Mouse (Mus musculus) stomach, embryonic 15.5 days (tissue): Measurements from ENCODE around the gene Vax1. TPM values are rescaled to one million over a fixed set of nuclear protein-coding genes. Genes with fewer than 3 reads are reported as not detected.
A peak's percentile ranks its signal among the peaks of the same experiment; 100 is the strongest.

Experiments used
- ATAC-seq: fragments of 200-750 bp; cut with Nextera tagmentation; 2 replicates; pipeline ENCODE4 v1.8.0; 2017; ENCODE audit warnings: low read depth, moderate number of reproducible peaks, moderate TSS enrichment; ENCODE audit not compliant: insufficient read depth, low FRiP score
- H3K27ac ChIP-seq: fragments of 300-500 bp; sonication (generic); 2 replicates; pipeline ENCODE4 v1.5.1; 2015; ENCODE audit warnings: mild to moderate bottlenecking, inconsistent platforms
- H3K27me3 ChIP-seq: fragments of 300-500 bp; sonication (generic); replicated peaks from 2 replicates; pipeline ENCODE4 v1.6.1; 2015; ENCODE audit warnings: inconsistent platforms
- H3K36me3 ChIP-seq: fragments of 300-500 bp; sonication (generic); 2 replicates; pipeline ENCODE4 v1.6.1; 2015; ENCODE audit warnings: inconsistent platforms
- H3K4me1 ChIP-seq: fragments of 300-500 bp; sonication (generic); 2 replicates; pipeline ENCODE4 v1.6.1; 2015; ENCODE audit warnings: inconsistent platforms
- H3K4me2 ChIP-seq: fragments of 300-500 bp; sonication (generic); 2 replicates; pipeline ENCODE4 v1.6.1; 2015; ENCODE audit warnings: mild to moderate bottlenecking, inconsistent platforms
- H3K4me3 ChIP-seq: fragments of 300-500 bp; sonication (generic); replicated peaks from 2 replicates; pipeline ENCODE4 v1.5.1; 2015; ENCODE audit warnings: inconsistent platforms
- H3K9ac ChIP-seq: fragments of 300-500 bp; sonication (generic); 2 replicates; pipeline ENCODE4 v1.6.1; 2015; ENCODE audit warnings: inconsistent platforms
- H3K9me3 ChIP-seq: fragments of 300-500 bp; sonication (generic); 2 replicates; pipeline ENCODE4 v1.6.1; 2016; ENCODE audit warnings: inconsistent platforms
- WGBS: fragments of 180-500 bp; shearing (Covaris S2); methylation state at CpG from one replicate; pipeline ENCODE4 v1.1.7; 2015; 5-methylcytosine and 5-hydroxymethylcytosine counted together
- polyA plus RNA-seq: library from polyadenylated mRNA; unstranded; fragments of >200 nt; fragmentation: Nextera tagmentation; extraction: Ambion mirVana; gene quantifications from 2 replicates; pipeline ENCODE4 v1.2.1, GENCODE M21; 2015

Vax1 gene
- not detected in 2 replicates for polyA plus RNA-seq

DNA sequence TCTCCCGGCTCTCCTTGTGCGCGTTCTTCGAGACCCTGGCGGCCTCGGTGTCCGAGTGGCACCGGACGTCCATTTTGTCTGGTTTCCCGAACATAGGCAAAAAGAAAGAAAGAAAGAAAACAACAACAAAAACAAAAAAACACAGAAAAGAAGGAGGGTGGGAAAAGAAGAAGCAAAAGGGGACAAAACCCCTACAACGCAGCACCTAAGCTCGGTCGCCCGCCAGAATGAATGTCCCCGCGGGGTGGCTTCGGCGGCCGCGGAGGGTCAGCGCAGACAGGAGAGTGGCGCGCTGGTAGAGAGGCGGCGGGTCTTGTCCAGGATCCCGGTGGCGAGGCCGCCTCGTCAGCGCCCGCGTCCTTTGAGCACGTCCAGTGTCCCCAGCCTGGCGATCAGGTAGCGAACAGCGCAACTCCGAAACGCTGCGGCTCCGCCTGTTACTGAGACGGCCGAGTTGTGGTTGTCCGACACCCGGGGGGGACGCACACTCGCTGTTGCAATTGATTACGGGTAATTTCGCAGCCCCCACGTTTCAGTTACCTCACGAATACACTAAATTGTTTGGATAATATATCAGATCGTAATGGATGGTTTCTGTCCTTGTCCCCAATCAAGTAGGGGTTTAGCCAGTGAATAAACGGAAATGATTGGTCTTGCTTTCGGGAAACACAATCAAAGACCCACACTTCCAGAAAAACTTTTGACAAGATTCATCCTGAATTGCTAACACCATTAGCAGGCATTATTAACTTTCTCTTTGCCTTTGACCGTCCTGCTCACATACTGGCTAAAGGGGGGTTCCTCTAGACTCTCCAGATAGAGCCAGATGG, at the start of gene Vax1:
Gene Vax1, minus strand, starts transcription at position 121 of the 830 bp plus-strand sequence.
- peak within 1 kb of the TSS; percentile 25 for H3K4me3 ChIP-seq
- under 1% methylated on average over 54 of the region's 54 CpGs for WGBS
- peaks cover 94% of the 10 kb centered on the region for H3K27me3 ChIP-seq
- no peaks in the 10 kb centered on the region for H3K36me3 ChIP-seq
- H3K4me1 ChIP-seq = peaks cover 27% of the 10 kb centered on the region
- ATAC-seq = no peak
- H3K27ac ChIP-seq = no peak within 1 kb of the TSS
- peak within 1 kb of the TSS; percentile 44 for H3K4me2 ChIP-seq
- H3K9ac ChIP-seq = no peak within 1 kb of the TSS
- no peaks in the 10 kb centered on the region for H3K9me3 ChIP-seq

- Histone ChIP-seq H3K36me3 (no peaks in the 10 kb centered on the region), H3K4me1 (no peaks in the 10 kb centered on the region), H3K9ac (no peak within 1 kb of the TSS), H3K27me3 (no peaks in the 10 kb centered on the region), H3K9me3 (no peaks in the 10 kb centered on the region), H3K27ac (no peak within 1 kb of the TSS), H3K4me2 (no peak within 1 kb of the TSS), H3K4me3 (no peak within 1 kb of the TSS)
- WGBS = 86% methylated on average over 8 of the region's 8 CpGs
- ATAC-seq = no peak
These were observed 49.1 kb upstream of the Vax1 start, which contains the start of gene Kcnk18 for GRCm38 (mm10) chr19:59218991-59219390. Kcnk18 (plus strand) TSS chr19:59219214.

- WGBS = 72% methylated on average over 3 of the region's 3 CpGs
- Histone ChIP-seq H3K4me1 (no peaks in the 10 kb centered on the region), H3K9me3 (no peaks in the 10 kb centered on the region), H3K36me3 (no peaks in the 10 kb centered on the region), H3K4me3 (no peak overlapping the region), H3K4me2 (no peak overlapping the region), H3K27me3 (no peaks in the 10 kb centered on the region), H3K9ac (no peak overlapping the region), H3K27ac (no peak overlapping the region)
- no peak for ATAC-seq
These were observed 47.0 kb upstream of the Vax1 start for GRCm38 (mm10) chr19:59216891-59217290.

DNA sequence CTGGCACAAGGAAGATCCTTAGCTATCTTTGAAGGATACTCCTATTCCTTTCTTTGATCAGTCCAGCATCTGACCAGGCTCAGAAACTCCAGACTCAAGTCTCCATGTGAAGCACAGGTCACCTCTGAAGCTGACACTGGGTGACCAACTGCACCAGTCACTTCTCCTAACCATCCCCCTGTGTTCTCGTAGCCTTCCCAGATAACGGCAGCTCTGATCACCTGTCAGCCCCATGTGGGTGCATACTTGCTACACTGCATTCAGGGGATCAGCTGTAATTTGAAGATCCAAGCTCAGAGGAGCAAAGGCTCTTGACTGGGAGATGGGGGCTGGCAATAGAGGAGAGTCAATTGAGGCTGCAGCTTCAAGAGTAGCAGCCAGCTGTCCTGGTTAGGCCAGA, 39.1 kb upstream of the Vax1 start:
- H3K9me3 ChIP-seq = no peaks in the 10 kb centered on the region
- no peak overlapping the region for H3K9ac ChIP-seq
- 76% methylated on average over 2 of the region's 2 CpGs for WGBS
- H3K27me3 ChIP-seq = no peaks in the 10 kb centered on the region; the same call in 1 of the 2 replicates
- H3K4me1 ChIP-seq = no peaks in the 10 kb centered on the region
- no peaks in the 10 kb centered on the region for H3K36me3 ChIP-seq
- H3K4me2 ChIP-seq = no peak overlapping the region
- no peak for ATAC-seq
- H3K27ac ChIP-seq = no peak overlapping the region
- H3K4me3 ChIP-seq = no peak overlapping the region

- no peaks in the 10 kb centered on the region; the same call in 1 of the 2 replicates for H3K27me3 ChIP-seq
- H3K27ac ChIP-seq = no peak overlapping the region
- no peaks in the 10 kb centered on the region for H3K9me3 ChIP-seq
- H3K4me1 ChIP-seq = no peaks in the 10 kb centered on the region
- no peak overlapping the region for H3K4me2 ChIP-seq
- ATAC-seq = no peak
- WGBS = 31% methylated on average over 5 of the region's 5 CpGs
- no peaks in the 10 kb centered on the region for H3K36me3 ChIP-seq
- H3K4me3 ChIP-seq = no peak overlapping the region
- H3K9ac ChIP-seq = no peak overlapping the region
These were observed 38.6 kb upstream of the Vax1 start for GRCm38 (mm10) chr19:59208475-59208874.

DNA sequence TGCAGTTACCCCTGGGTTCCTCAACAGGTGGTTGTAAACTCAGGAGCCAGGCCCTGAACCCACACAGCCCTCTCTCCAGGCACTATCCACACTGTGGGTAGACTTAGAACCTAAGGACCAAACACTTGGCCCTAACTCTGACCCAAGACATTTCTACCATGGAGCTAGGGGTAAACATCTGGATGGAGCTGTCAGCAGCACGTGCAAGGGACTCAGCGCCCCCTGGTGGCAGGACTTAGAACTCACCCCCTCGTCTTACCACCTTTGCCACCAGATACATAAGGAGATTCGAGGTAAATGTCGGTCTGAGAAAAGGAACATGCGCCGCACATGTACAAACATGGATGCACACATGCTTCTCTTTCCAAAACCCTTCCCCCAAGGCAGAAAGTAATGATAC, 28.3 kb upstream of the Vax1 start:
- Histone ChIP-seq H3K27ac (no peak overlapping the region), H3K9me3 (no peaks in the 10 kb centered on the region; the same call in 1 of the 2 replicates), H3K4me1 (peaks cover 5% of the 10 kb centered on the region), H3K27me3 (peaks cover 46% of the 10 kb centered on the region), H3K4me2 (no peak overlapping the region), H3K4me3 (no peak overlapping the region), H3K36me3 (no peaks in the 10 kb centered on the region), H3K9ac (no peak overlapping the region)
- 35% methylated on average over 7 of the region's 7 CpGs for WGBS
- ATAC-seq = no peak

DNA sequence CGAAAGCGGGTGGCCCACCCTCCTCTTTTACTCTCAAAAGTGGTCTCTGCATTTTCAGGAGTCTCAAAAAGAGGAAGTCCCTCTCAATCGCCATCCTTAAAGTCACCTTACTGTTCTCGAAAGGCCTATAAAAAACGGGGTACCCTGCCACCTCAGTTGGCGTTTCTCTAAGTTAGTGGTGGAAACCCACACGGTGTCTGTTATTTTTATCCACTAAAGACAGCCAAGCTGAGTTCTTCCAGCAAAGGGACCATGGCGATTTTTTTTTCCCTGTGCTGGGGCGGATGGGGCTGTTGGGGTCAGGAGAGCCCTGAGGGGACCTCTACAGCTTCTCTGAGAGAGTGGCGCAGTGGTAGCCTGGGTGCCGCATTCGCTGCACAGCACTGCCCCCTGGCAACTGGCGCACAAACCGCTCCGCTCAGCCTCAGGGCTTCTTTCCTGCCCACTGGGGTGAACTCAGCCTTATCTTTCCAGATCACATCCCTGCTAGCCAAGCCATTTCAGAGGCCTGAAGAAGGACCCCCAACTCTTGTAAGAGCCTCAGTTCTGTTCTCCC, 26.3 kb upstream of the Vax1 start:
- Histone ChIP-seq H3K36me3 (no peaks in the 10 kb centered on the region), H3K9me3 (no peaks in the 10 kb centered on the region; the same call in 1 of the 2 replicates), H3K4me3 (no peak overlapping the region), H3K27me3 (peaks cover 60% of the 10 kb centered on the region), H3K4me1 (peaks cover 5% of the 10 kb centered on the region), H3K9ac (no peak overlapping the region), H3K27ac (no peak overlapping the region), H3K4me2 (no peak overlapping the region)
- ATAC-seq = peak; percentile 65
- WGBS = 5% methylated on average over 15 of the region's 15 CpGs

DNA sequence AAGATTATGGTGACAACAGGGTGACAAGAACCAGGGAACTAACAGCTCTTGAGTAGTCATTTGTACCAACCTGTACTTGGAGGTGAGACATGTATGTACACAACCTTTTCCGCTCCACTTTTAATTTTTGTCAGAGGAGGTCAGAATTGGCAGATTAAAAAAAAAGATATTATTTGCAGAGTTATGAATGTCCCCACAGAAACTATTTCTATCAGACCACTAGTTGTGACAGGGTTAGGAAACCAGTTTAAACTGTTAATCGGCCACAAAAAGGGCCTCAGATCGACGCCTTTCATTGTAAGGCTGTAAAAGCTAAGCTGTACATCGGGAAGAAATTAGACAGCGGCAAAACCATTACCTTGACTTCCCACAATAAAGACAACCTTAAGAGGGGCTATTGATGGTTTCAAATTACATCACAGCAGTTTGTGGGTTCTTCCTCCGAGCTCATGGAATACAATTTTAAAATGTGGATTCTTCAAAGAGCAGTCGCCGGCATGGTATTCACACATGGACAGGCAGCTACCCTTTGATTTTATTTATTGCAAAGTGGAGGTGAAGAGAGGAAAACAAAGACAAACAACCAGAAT, 25.4 kb upstream of the Vax1 start:
- H3K9ac ChIP-seq = no peak overlapping the region
- H3K4me2 ChIP-seq = no peak overlapping the region
- WGBS = 8% methylated on average over 9 of the region's 9 CpGs
- peaks cover 68% of the 10 kb centered on the region for H3K27me3 ChIP-seq
- H3K9me3 ChIP-seq = no peaks in the 10 kb centered on the region; the same call in 1 of the 2 replicates
- H3K27ac ChIP-seq = no peak overlapping the region
- H3K4me3 ChIP-seq = no peak overlapping the region
- ATAC-seq = no peak
- no peaks in the 10 kb centered on the region for H3K36me3 ChIP-seq
- peaks cover 5% of the 10 kb centered on the region for H3K4me1 ChIP-seq

DNA sequence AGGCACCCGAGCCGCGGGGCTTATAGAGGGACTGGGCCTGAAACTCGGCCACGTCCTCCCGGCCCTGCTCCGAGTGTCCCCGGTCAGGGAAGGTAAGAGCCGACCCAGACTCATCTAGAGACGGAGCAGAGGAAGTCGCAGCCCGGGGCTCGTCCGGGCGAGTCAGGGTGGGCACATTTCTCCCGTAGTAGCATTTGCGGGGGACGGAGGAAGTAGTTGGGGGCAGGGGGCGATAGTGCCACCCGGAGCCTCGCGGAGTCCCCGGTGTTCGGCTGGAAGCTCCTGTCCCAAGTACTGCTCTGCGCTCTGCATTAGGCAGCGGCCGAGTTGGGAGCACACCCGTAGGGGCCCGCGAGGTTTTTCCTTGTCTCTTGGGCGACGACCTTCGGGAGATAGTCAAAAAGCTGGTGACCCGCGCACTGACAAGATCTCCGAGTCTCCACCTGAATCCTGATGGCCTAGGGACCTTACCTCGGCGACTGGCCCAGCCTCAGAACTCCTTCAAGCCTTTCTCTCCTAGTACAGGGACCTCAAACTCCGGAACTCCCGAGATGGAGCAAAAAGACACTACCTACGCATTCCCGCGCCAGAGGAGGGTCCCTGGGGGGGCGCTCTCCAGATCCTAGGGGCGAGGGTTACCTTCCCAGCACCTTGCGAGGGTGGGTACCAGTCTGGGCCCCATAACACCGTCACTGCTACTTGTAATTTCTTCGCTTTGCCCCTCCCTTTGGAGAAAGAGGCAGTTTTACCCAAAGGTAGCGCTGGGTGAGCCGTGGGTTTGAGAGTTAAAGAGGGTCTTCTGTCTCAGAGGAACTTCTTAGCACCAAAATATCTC, 24.3 kb upstream of the Vax1 start:
- H3K4me1 ChIP-seq = peaks cover 5% of the 10 kb centered on the region
- no peaks in the 10 kb centered on the region for H3K9me3 ChIP-seq
- no peak overlapping the region for H3K9ac ChIP-seq
- peak overlapping the region; percentile 46 for H3K4me2 ChIP-seq
- H3K4me3 ChIP-seq = peak overlapping the region; percentile 14
- under 1% methylated on average over 50 of the region's 50 CpGs for WGBS
- H3K36me3 ChIP-seq = no peaks in the 10 kb centered on the region
- H3K27ac ChIP-seq = no peak overlapping the region
- ATAC-seq = no peak
- peaks cover 72% of the 10 kb centered on the region for H3K27me3 ChIP-seq

GRCm38 (mm10) chr19:59193456-59193855, 23.6 kb upstream of the Vax1 start:
- Histone ChIP-seq H3K27ac (no peak overlapping the region), H3K9ac (no peak overlapping the region), H3K4me2 (peak overlapping the region; percentile 46; the same call in 1 of the 2 replicates), H3K4me1 (peaks cover 5% of the 10 kb centered on the region), H3K36me3 (no peaks in the 10 kb centered on the region), H3K27me3 (peaks cover 79% of the 10 kb centered on the region), H3K4me3 (no peak overlapping the region), H3K9me3 (no peaks in the 10 kb centered on the region)
- under 1% methylated on average over 10 of the region's 10 CpGs for WGBS
- ATAC-seq = no peak

DNA sequence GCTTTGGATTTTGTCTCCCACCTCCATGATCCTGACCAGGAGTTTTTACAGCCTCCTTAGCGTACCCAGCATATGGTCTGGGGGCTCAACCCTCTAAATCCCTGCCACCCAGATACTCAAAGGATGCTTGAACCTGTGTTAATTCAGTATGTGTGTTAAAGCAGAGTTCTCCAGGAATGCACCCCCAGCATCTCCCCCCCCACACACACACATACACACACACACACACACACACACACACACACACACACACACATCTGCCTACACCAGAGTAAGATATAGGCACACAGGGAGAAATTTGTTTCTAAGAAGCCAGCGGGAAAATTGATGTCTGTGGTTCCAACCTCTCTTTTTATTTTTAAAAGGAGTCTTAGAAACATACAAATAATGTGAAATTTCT, 22.6 kb upstream of the Vax1 start:
- 7% methylated on average over 2 of the region's 2 CpGs for WGBS
- Histone ChIP-seq H3K27me3 (peaks cover 81% of the 10 kb centered on the region), H3K4me3 (no peak overlapping the region), H3K27ac (no peak overlapping the region), H3K36me3 (no peaks in the 10 kb centered on the region), H3K4me1 (peaks cover 5% of the 10 kb centered on the region), H3K9me3 (no peaks in the 10 kb centered on the region), H3K9ac (no peak overlapping the region), H3K4me2 (no peak overlapping the region)
- ATAC-seq = no peak
